Mouse (Mus musculus) forebrain, embryonic 11.5 days (tissue): ENCODE data around the gene Ubox5. TPM values are rescaled to one million over a fixed set of nuclear protein-coding genes. Genes with fewer than 3 reads are reported as not detected.
A peak's percentile ranks its signal among the peaks of the same experiment; 100 is the strongest.

Experiments used
- ATAC-seq: fragments of 200-750 bp; cut with Nextera tagmentation; replicated peaks from 2 replicates; pipeline ENCODE4 v1.8.0; 2017; ENCODE audit warnings: moderate TSS enrichment; ENCODE audit not compliant: low FRiP score
- DNase-seq: peaks from one replicate; pipeline ENCODE4 v3.0.0-alpha.2; 2017; ENCODE audit warnings: low spot score
- H3K27ac ChIP-seq: fragments of 300-500 bp; sonication (generic); 2 replicates; pipeline ENCODE4 v1.5.1; 2014; ENCODE audit warnings: low read depth, low read length
- H3K27me3 ChIP-seq: fragments of 300-500 bp; sonication (generic); 2 replicates; pipeline ENCODE4 v1.6.1; 2014; ENCODE audit warnings: mild to moderate bottlenecking, low read length, mixed read lengths; ENCODE audit not compliant: control insufficient read depth, insufficient read depth
- H3K36me3 ChIP-seq: fragments of 300-500 bp; sonication (generic); 2 replicates; pipeline ENCODE4 v1.6.1; 2014; ENCODE audit warnings: mild to moderate bottlenecking, low read length, moderate library complexity, mixed read lengths; ENCODE audit not compliant: control insufficient read depth, insufficient read depth
- H3K4me1 ChIP-seq: fragments of 300-500 bp; sonication (generic); replicated peaks from 2 replicates; pipeline ENCODE4 v1.6.1; 2014; ENCODE audit warnings: low read length, mixed read lengths; ENCODE audit not compliant: control insufficient read depth, insufficient read depth
- H3K4me2 ChIP-seq: fragments of 300-500 bp; sonication (generic); 2 replicates; pipeline ENCODE4 v1.6.1; 2014; ENCODE audit warnings: low read depth, mild to moderate bottlenecking, low read length, moderate library complexity, mixed read lengths; ENCODE audit not compliant: severe bottlenecking
- H3K4me3 ChIP-seq: fragments of 300-500 bp; sonication (generic); 2 replicates; pipeline ENCODE4 v1.5.1; 2014; ENCODE audit warnings: low read depth, low read length
- H3K9ac ChIP-seq: fragments of 300-500 bp; sonication (generic); 2 replicates; pipeline ENCODE4 v1.6.1; 2014; ENCODE audit warnings: low read length
- H3K9me3 ChIP-seq: fragments of 300-500 bp; sonication (generic); 2 replicates; pipeline ENCODE4 v1.6.1; 2016; ENCODE audit warnings: low read length, mixed read lengths; ENCODE audit not compliant: control insufficient read depth
- WGBS: fragments of 180-500 bp; shearing (Covaris S2); extraction: QIAGEN DNeasy Blood & Tissue Kit; methylation state at CpG from one replicate; pipeline ENCODE4 v1.1.7; 2014; 5-methylcytosine and 5-hydroxymethylcytosine counted together
- polyA plus RNA-seq: library from polyadenylated mRNA; unstranded; fragments of >200 nt; fragmentation: Nextera tagmentation; extraction: Ambion mirVana; gene quantifications from 2 replicates; pipeline ENCODE4 v1.2.1, GENCODE M21; 2014

The Ubox5 gene
- polyA plus RNA-seq, 1 experiment from 2014 or later, result 17.8 TPM

DNA sequence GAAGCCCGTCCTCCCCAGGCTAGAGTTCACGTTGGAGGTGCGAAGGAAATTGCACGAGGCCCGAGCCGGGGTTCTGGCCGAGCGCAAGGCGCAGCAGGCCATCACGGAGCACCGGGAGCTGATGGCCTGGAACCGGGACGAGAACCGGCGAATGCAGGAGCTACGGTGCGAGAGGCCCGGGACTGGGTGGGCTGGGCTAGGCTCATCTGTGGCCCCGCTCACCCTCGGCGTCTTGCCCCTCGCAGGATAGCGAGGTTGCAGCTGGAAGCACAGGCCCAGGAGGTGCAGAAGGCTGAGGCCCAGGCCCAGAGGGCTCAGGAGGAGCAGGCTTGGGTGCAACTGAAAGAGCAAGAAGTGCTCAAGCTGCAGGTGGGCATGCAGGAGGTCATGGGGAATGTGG, 65.8 kb downstream of the Ubox5 start:
- peak overlapping the region; percentile 93 for H3K4me2 ChIP-seq
- no peaks in the 10 kb centered on the region for H3K9me3 ChIP-seq
- under 1% methylated on average over 23 of the region's 23 CpGs for WGBS
- ATAC-seq (peak; percentile 41), DNase-seq (no peak)
- no peaks in the 10 kb centered on the region; the same call in 1 of the 2 replicates for H3K36me3 ChIP-seq
- peaks cover 7% of the 10 kb centered on the region; the same call in 1 of the 2 replicates for H3K4me1 ChIP-seq
- H3K9ac ChIP-seq, result peak overlapping the region; percentile 85
- H3K27ac ChIP-seq, result no peak overlapping the region
- peak overlapping the region; percentile 86 for H3K4me3 ChIP-seq
- H3K27me3 ChIP-seq, result no peaks in the 10 kb centered on the region

DNA sequence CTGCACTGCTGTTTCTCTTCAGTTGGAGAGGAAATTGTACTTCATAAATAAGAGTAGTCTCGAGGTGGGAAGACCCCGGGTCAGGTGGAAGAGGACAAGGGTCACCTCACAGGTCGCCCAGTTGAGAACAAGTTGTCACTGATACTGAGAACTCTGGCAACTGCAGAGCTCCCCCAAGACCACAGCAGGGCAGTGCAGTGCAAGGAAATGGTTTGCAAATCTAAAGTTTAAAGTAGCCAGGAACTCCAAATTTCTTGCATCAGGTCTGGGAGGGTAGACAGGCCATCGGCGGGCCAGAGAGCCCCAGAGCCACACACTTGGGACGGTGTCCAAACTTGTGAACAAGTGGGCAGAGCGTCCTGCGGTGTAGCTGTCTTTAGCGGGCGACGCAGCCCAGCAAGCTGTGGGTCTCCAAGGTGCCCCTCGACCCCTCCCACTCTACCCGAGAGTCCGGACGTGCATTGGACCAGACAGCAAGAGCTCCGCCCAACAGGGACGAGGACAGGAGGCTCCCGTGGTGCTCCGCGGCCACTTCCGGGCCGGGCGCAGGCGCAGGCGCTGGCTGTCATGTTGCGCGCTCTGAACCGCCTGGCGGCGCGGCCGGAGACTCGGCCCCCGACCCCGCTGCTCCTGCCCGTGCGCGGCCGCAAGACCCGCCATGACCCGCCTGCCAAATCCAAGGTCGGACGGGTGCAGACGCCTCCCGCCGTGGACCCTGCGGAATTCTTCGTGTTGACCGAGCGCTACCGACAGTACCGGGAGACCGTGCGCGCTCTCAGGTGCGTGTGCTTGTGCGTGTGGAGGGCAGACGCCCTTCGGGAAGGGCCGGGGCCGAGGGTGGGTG, 66.4 kb downstream of the Ubox5 start, which contains the start of gene Mrps26:
Gene Mrps26, plus strand, starts transcription at position 531 of the 844 bp plus-strand sequence.
- ATAC-seq (peak; percentile 99), DNase-seq (peak; percentile 95)
- Histone ChIP-seq H3K4me1 (peaks cover 7% of the 10 kb centered on the region; the same call in 1 of the 2 replicates), H3K4me2 (peak within 1 kb of the TSS; percentile 93), H3K27me3 (no peaks in the 10 kb centered on the region), H3K4me3 (peak within 1 kb of the TSS; percentile 86), H3K9me3 (no peaks in the 10 kb centered on the region), H3K36me3 (no peaks in the 10 kb centered on the region; the same call in 1 of the 2 replicates), H3K27ac (no peak within 1 kb of the TSS; the same call in 1 of the 2 replicates), H3K9ac (peak within 1 kb of the TSS; percentile 85)
- WGBS, result under 1% methylated on average over 61 of the region's 61 CpGs

DNA sequence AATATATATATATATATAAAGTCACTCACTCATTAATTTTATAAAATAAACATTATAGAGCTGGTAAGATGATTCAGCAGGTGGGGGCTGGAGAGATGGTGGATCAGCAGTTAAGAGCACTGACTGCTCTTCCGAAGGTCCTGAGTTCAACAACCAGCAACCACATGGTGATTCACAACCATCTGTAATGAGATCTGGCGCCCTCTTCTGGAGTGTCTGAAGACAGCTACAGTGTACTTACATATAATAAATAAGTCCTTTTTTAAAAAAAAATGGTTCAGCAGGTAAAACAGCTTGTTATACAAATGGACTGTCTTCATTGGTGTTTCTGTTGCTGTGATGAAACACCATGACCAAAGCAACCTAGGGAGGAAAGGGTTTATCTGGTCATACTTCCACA, 71.8 kb downstream of the Ubox5 start:
- Histone ChIP-seq H3K36me3 (no peaks in the 10 kb centered on the region; the same call in 1 of the 2 replicates), H3K27me3 (no peaks in the 10 kb centered on the region), H3K4me3 (no peak overlapping the region), H3K9me3 (no peaks in the 10 kb centered on the region), H3K4me2 (no peak overlapping the region), H3K4me1 (peaks cover 3% of the 10 kb centered on the region; the same call in 1 of the 2 replicates), H3K27ac (no peak overlapping the region), H3K9ac (no peak overlapping the region)
- ATAC-seq (no peak), DNase-seq (no peak)
- 69% methylated on average over 2 of the region's 2 CpGs for WGBS

DNA sequence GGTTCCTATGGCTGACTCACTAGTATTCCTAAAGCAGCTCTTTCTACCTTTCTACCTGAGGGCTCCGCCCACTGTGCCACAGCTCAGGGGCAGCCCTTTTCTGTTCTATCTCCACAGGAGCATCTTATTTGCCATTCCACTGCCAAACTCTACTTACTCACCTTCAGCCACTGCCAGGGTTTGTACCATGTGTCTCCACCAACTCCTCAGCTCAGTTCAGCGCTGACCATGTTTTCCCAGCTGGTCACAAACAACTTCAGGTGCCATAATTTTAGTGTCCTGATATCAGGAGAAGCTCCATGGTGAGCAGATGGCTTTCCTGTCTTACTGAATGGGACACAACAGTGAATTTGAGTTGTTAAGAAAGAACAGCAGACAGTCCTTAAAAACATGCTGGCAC, 72.4 kb downstream of the Ubox5 start:
- DNase-seq (no peak), ATAC-seq (no peak)
- Histone ChIP-seq H3K4me3 (no peak overlapping the region), H3K4me1 (no peaks in the 10 kb centered on the region), H3K4me2 (no peak overlapping the region), H3K9ac (no peak overlapping the region), H3K27ac (no peak overlapping the region), H3K36me3 (no peaks in the 10 kb centered on the region; the same call in 1 of the 2 replicates), H3K27me3 (no peaks in the 10 kb centered on the region), H3K9me3 (no peaks in the 10 kb centered on the region)
- WGBS, result 97% methylated on average over 2 of the region's 2 CpGs

DNA sequence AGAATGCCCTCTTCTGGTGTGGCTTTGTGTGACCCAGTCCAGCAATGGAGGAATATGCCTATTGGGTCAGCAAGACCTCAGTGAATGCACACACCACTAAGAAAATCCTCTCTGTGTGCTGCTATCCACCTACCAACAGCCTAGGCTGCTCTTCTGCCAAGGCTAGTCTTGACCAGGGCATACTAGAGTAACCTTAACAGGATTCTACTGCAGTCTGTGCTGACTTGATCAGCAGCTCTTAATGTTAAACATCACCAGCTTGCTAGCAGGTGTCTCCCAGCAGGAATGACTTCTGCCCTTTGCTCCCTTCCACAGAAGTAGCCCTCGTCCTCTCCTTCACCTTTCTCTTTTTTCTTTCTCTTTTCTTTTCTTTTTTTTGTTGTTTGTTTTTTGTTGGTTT, 73.5 kb downstream of the Ubox5 start:
- DNase-seq (no peak), ATAC-seq (no peak)
- H3K9me3 ChIP-seq, result no peaks in the 10 kb centered on the region
- no peak overlapping the region for H3K4me2 ChIP-seq
- H3K4me3 ChIP-seq, result no peak overlapping the region
- WGBS, result 81% methylated on average over 1 of the region's 1 CpGs
- H3K4me1 ChIP-seq, result no peaks in the 10 kb centered on the region
- no peaks in the 10 kb centered on the region for H3K27me3 ChIP-seq
- no peaks in the 10 kb centered on the region; the same call in 1 of the 2 replicates for H3K36me3 ChIP-seq
- H3K9ac ChIP-seq, result no peak overlapping the region
- no peak overlapping the region for H3K27ac ChIP-seq

DNA sequence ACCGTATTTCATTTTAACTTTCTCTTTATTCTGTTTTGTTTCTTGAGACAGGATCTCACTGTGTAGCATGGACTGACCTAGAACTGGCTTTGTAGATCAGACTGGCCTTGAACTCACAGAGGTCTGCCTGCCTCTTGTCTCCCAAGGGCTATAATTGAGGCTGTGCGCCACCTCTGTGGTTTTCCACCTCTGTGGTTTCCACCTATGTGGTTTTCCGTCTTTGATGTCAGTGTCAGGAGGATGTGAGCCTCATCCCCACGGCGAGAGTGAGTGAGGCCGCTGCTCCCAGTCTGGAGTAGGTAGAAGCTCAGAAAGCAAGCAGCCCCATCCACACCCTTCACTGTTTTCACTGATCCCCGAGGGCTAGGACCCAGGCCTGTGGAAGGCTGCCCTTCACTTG, 75.0 kb downstream of the Ubox5 start:
- 87% methylated on average over 7 of the region's 7 CpGs for WGBS
- H3K27ac ChIP-seq, result no peak overlapping the region
- no peaks in the 10 kb centered on the region for H3K27me3 ChIP-seq
- H3K36me3 ChIP-seq, result no peaks in the 10 kb centered on the region; the same call in 1 of the 2 replicates
- H3K9ac ChIP-seq, result no peak overlapping the region
- H3K4me2 ChIP-seq, result no peak overlapping the region
- H3K9me3 ChIP-seq, result no peaks in the 10 kb centered on the region
- H3K4me1 ChIP-seq, result no peaks in the 10 kb centered on the region
- ATAC-seq (no peak), DNase-seq (no peak)
- H3K4me3 ChIP-seq, result no peak overlapping the region

DNA sequence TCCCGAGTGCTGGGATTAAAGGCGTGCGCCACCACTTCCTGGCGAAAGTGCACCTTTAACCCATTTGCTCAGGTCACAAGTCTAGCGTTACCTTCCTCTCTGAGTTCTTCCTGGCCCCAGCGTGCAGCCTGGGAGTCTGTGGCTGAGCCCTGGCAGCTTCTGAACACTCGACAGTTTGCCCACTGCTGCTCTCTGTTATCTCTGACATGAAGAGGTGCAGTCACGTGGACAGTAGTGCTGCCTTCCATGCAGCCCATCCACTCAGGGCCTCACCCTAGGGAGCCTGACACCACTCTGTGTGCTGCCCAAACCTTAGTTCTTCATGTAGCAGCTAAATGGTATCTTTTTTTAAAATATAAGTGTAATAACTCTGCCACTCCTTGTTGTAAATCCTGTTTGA, 82.9 kb downstream of the Ubox5 start:
- Histone ChIP-seq H3K4me2 (no peak overlapping the region), H3K27ac (no peak overlapping the region), H3K36me3 (peaks cover 2% of the 10 kb centered on the region; the same call in 1 of the 2 replicates), H3K27me3 (no peaks in the 10 kb centered on the region), H3K9ac (no peak overlapping the region), H3K4me1 (no peaks in the 10 kb centered on the region), H3K9me3 (no peaks in the 10 kb centered on the region), H3K4me3 (no peak overlapping the region)
- WGBS, result 92% methylated on average over 8 of the region's 8 CpGs
- DNase-seq, result no peak
- no peak for ATAC-seq

DNA sequence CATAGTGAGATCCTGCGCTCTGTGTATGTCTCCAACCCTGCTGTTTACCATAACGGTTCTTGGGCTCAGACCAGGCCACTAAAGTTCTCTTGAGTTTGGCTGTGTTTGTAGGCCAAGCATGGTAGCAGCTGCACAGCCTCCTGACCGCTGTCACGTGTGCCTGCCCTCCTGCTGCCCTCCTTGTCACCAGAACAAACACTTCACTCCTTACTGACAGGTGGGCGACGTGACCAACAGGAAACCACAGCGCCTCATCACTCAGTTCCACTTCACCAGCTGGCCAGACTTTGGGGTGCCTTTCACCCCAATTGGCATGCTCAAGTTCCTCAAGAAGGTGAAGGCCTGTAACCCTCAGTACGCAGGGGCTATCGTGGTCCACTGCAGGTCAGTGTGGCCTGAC, 89.6 kb downstream of the Ubox5 start:
- 94% methylated on average over 9 of the region's 9 CpGs for WGBS
- Histone ChIP-seq H3K36me3 (peaks cover 2% of the 10 kb centered on the region; the same call in 1 of the 2 replicates), H3K9me3 (no peaks in the 10 kb centered on the region), H3K4me2 (no peak overlapping the region), H3K9ac (no peak overlapping the region), H3K27me3 (no peaks in the 10 kb centered on the region), H3K27ac (no peak overlapping the region), H3K4me3 (no peak overlapping the region), H3K4me1 (no peaks in the 10 kb centered on the region)
- no peak for DNase-seq
- no peak for ATAC-seq
